Mouse (Mus musculus): ENCODE data around the gene Phf2. TPM values are rescaled to one million over a fixed set of nuclear protein-coding genes. Genes with fewer than 3 reads are reported as not detected.

Phf2 gene
- polyA plus RNA-seq, 1 experiment from 2014 or later, result 8.5 TPM

- ATAC-seq (ENCODE audit: low FRiP score, low read depth), result no peak
- Histone ChIP-seq H3K4me3 (no peak overlapping the region), H3K4me1 (replicated peaks) (peaks cover 31% of the 10 kb centered on the region), H3K36me3 (no peaks in the 10 kb centered on the region), H3K9me3 (no peaks in the 10 kb centered on the region), H3K27ac (replicated peaks) (no peak overlapping the region), H3K4me2 (no peak overlapping the region), H3K27me3 (no peaks in the 10 kb centered on the region), H3K9ac (no peak overlapping the region)
- 75% methylated on average over 5 of the region's 5 CpGs for WGBS
Observed at GRCm38 (mm10) chr13:48872726-48873125, 1.8 kb upstream of the Phf2 start.

GRCm38 (mm10) chr13:48871887-48872606 is 1.1 kb upstream of the Phf2 start:
- Histone ChIP-seq H3K27me3 (no peaks in the 10 kb centered on the region), H3K27ac (replicated peaks) (peak overlapping the region; percentile 82; the same call in 1 of the 2 replicates), H3K9ac (peak overlapping the region; percentile 90), H3K4me3 (peak overlapping the region; percentile 90), H3K9me3 (no peaks in the 10 kb centered on the region), H3K4me2 (peak overlapping the region; percentile 88), H3K4me1 (replicated peaks) (peaks cover 31% of the 10 kb centered on the region), H3K36me3 (no peaks in the 10 kb centered on the region)
- no peak for ATAC-seq (ENCODE audit: low FRiP score, low read depth)
- 73% methylated on average over 7 of the region's 7 CpGs for WGBS

- no peaks in the 10 kb centered on the region for H3K27me3 ChIP-seq
- H3K9ac ChIP-seq, result peak overlapping the region; percentile 92
- peak; percentile 42 for ATAC-seq (ENCODE audit: low FRiP score, low read depth)
- peak overlapping the region; percentile 78 for H3K4me2 ChIP-seq
- H3K36me3 ChIP-seq, result no peaks in the 10 kb centered on the region
- H3K4me3 ChIP-seq, result peak overlapping the region; percentile 90
- peak overlapping the region; percentile 78 for H3K27ac ChIP-seq (replicated peaks)
- H3K4me1 ChIP-seq (replicated peaks), result peaks cover 38% of the 10 kb centered on the region
- H3K9me3 ChIP-seq, result no peaks in the 10 kb centered on the region
- WGBS, result under 1% methylated on average over 93 of the region's 102 CpGs
Observed at GRCm38 (mm10) chr13:48869950-48870770, 759 bp downstream of the Phf2 start.

GRCm38 (mm10) chr13:48869600-48869949 is 1.3 kb downstream of the Phf2 start:
- 12% methylated on average over 5 of the region's 5 CpGs for WGBS
- Histone ChIP-seq H3K4me3 (peak overlapping the region; percentile 90), H3K9ac (peak overlapping the region; percentile 92), H3K4me2 (peak overlapping the region; percentile 78), H3K4me1 (replicated peaks) (peaks cover 38% of the 10 kb centered on the region), H3K27ac (replicated peaks) (peak overlapping the region; percentile 78; the same call in 1 of the 2 replicates), H3K27me3 (no peaks in the 10 kb centered on the region), H3K9me3 (no peaks in the 10 kb centered on the region), H3K36me3 (no peaks in the 10 kb centered on the region)
- no peak for ATAC-seq (ENCODE audit: low FRiP score, low read depth)

- Histone ChIP-seq H3K4me1 (replicated peaks) (peaks cover 38% of the 10 kb centered on the region), H3K9ac (peak overlapping the region; percentile 92; the same call in 1 of the 2 replicates), H3K9me3 (no peaks in the 10 kb centered on the region), H3K36me3 (no peaks in the 10 kb centered on the region), H3K4me3 (peak overlapping the region; percentile 90), H3K27me3 (no peaks in the 10 kb centered on the region), H3K4me2 (peak overlapping the region; percentile 78), H3K27ac (replicated peaks) (no peak overlapping the region)
- 20% methylated on average over 5 of the region's 5 CpGs for WGBS
- no peak for ATAC-seq (ENCODE audit: low FRiP score, low read depth)
Observed at GRCm38 (mm10) chr13:48869088-48869487, 1.8 kb downstream of the Phf2 start.

GRCm38 (mm10) chr13:48864673-48865356 is 6.1 kb downstream of the Phf2 start:
- H3K9me3 ChIP-seq, result no peaks in the 10 kb centered on the region
- H3K9ac ChIP-seq, result no peak overlapping the region
- no peaks in the 10 kb centered on the region for H3K27me3 ChIP-seq
- no peak for ATAC-seq (ENCODE audit: low FRiP score, low read depth)
- H3K27ac ChIP-seq (replicated peaks), result no peak overlapping the region
- peaks cover 33% of the 10 kb centered on the region for H3K4me1 ChIP-seq (replicated peaks)
- H3K4me3 ChIP-seq, result no peak overlapping the region
- WGBS, result 76% methylated on average over 12 of the region's 12 CpGs
- H3K4me2 ChIP-seq, result no peak overlapping the region
- no peaks in the 10 kb centered on the region for H3K36me3 ChIP-seq

GRCm38 (mm10) chr13:48863556-48863955 is 7.4 kb downstream of the Phf2 start:
- no peak for ATAC-seq (ENCODE audit: low FRiP score, low read depth)
- Histone ChIP-seq H3K27ac (replicated peaks) (no peak overlapping the region), H3K36me3 (no peaks in the 10 kb centered on the region), H3K4me2 (no peak overlapping the region), H3K4me3 (no peak overlapping the region), H3K9ac (no peak overlapping the region), H3K9me3 (no peaks in the 10 kb centered on the region), H3K27me3 (no peaks in the 10 kb centered on the region), H3K4me1 (replicated peaks) (peaks cover 32% of the 10 kb centered on the region)
- WGBS, result 70% methylated on average over 9 of the region's 9 CpGs

- Histone ChIP-seq H3K36me3 (no peaks in the 10 kb centered on the region), H3K4me1 (replicated peaks) (peaks cover 39% of the 10 kb centered on the region), H3K9me3 (no peaks in the 10 kb centered on the region), H3K4me2 (no peak overlapping the region), H3K9ac (no peak overlapping the region), H3K27ac (replicated peaks) (no peak overlapping the region), H3K4me3 (no peak overlapping the region), H3K27me3 (no peaks in the 10 kb centered on the region)
- no peak for ATAC-seq (ENCODE audit: low FRiP score, low read depth)
- WGBS, result 91% methylated on average over 1 of the region's 1 CpGs
Observed at GRCm38 (mm10) chr13:48861913-48862312, 9.0 kb downstream of the Phf2 start.

GRCm38 (mm10) chr13:48858779-48859178 is 12.1 kb downstream of the Phf2 start:
- Histone ChIP-seq H3K4me2 (no peak overlapping the region), H3K4me3 (no peak overlapping the region), H3K9me3 (no peaks in the 10 kb centered on the region), H3K27ac (replicated peaks) (no peak overlapping the region), H3K27me3 (no peaks in the 10 kb centered on the region), H3K4me1 (replicated peaks) (peaks cover 47% of the 10 kb centered on the region), H3K36me3 (no peaks in the 10 kb centered on the region), H3K9ac (0 out of 2 replicates have a peak overlapping the region, but pooled peaks have one; percentile 4)
- 59% methylated on average over 4 of the region's 4 CpGs for WGBS
- no peak for ATAC-seq (ENCODE audit: low FRiP score, low read depth)

GRCm38 (mm10) chr13:48858054-48858453 is 12.9 kb downstream of the Phf2 start:
- Histone ChIP-seq H3K4me3 (no peak overlapping the region), H3K27ac (replicated peaks) (no peak overlapping the region), H3K27me3 (no peaks in the 10 kb centered on the region), H3K9ac (0 out of 2 replicates have a peak overlapping the region, but pooled peaks have one; percentile 4), H3K36me3 (no peaks in the 10 kb centered on the region), H3K4me2 (no peak overlapping the region), H3K4me1 (replicated peaks) (peaks cover 50% of the 10 kb centered on the region), H3K9me3 (no peaks in the 10 kb centered on the region)
- no peak for ATAC-seq (ENCODE audit: low FRiP score, low read depth)
- 57% methylated on average over 6 of the region's 6 CpGs for WGBS

- ATAC-seq (ENCODE audit: low FRiP score, low read depth), result no peak
- WGBS, result 46% methylated on average over 7 of the region's 7 CpGs
- no peaks in the 10 kb centered on the region for H3K36me3 ChIP-seq
- H3K27me3 ChIP-seq, result no peaks in the 10 kb centered on the region
- H3K27ac ChIP-seq (replicated peaks), result no peak overlapping the region; the same call in 1 of the 2 replicates
- no peak overlapping the region for H3K9ac ChIP-seq
- no peak overlapping the region for H3K4me2 ChIP-seq
- no peak overlapping the region for H3K4me3 ChIP-seq
- peaks cover 53% of the 10 kb centered on the region for H3K4me1 ChIP-seq (replicated peaks)
- H3K9me3 ChIP-seq, result no peaks in the 10 kb centered on the region
Observed at GRCm38 (mm10) chr13:48857246-48857932, 13.5 kb downstream of the Phf2 start.
